Mouse (Mus musculus) WW6 (cell line): ENCODE measurements around the gene Ramp1.

Experiments
- DNase-seq: peaks from one replicate; pipeline ENCODE4 v3.0.0-alpha.2; 2013; ENCODE audit warnings: low read depth, low spot score

Gene Ramp1

GRCm38 (mm10) chr1:91179533-91180173 lies at the start of gene Ramp1:
Gene Ramp1, plus strand, starts transcription at chr1:91179822.
- DNase-seq: no peak

GRCm38 (mm10) chr1:91137036-91137435 lies 42.6 kb upstream of the Ramp1 start:
- no peak for DNase-seq

DNA sequence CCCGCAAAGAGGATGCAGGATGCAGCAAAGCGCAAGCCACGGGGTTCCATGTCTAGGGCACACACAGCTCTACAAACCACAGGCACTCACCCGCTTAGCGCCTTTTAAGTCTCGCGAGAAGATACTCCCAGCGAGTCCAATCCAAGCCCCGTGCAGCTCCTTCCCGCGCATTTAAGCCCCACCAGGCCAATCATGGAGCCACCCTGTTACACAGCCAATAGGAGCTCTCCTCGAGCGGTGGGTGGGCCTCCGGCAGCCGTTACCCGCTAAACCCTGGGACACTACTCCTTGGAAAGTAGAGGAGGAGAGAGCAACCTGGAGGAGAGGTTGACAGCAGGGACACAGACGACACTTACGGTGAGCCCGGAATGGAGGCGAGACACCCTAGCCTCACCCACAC lies 34.8 kb upstream of the Ramp1 start, which contains the start of gene Rbm44:
Gene Rbm44, plus strand, starts transcription at position 277 of the 400 bp plus-strand sequence.
- peak; percentile 31 for DNase-seq

- no peak for DNase-seq
These were observed 28.1 kb upstream of the Ramp1 start for GRCm38 (mm10) chr1:91151509-91151908.

GRCm38 (mm10) chr1:91166798-91167197 lies 12.8 kb upstream of the Ramp1 start:
- DNase-seq: no peak

DNA sequence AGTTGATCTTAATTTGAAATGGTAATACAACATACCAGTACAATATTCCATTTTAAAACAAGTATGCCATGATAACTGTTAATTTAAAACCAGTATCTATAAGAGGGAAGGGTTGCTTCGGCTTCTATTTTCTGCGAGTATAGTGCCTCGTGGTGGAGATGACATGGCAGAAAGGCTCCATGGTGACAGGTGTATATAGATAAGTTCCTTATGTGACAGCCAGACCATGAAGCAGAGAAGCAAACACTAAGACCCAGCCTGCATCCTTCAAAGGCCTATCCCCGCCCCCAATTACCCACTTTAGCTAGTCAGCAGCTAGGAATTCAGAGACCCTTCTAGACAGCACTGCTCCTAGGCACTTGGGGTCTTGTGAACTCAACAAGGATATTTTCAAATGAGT lies 10.5 kb upstream of the Ramp1 start:
- DNase-seq: no peak

- no peak for DNase-seq
These were observed 4.8 kb upstream of the Ramp1 start for GRCm38 (mm10) chr1:91174796-91175195.

DNA sequence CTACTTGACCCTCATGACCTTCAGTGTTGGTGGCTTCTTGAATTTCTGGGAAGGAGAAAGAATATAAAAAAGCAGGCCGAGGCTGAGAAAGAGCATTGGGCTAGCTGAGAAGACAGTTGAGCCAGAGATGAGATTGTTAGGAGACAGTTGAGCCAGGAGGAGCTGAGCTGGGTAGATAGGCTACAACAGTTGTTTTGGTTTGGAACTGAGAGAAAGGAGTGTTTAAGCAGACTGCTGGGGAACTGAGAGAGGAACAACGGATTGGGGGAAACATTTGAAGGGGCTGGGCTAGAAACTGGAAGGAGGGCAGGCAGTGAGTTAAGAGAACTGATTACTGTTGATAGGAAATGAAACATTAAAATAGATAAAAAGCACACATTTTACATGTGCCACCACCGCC lies 3.6 kb upstream of the Ramp1 start:
- no peak for DNase-seq

GRCm38 (mm10) chr1:91176871-91177270 lies 2.8 kb upstream of the Ramp1 start:
- DNase-seq: no peak

- no peak for DNase-seq
These were observed 536 bp upstream of the Ramp1 start for GRCm38 (mm10) chr1:91179086-91179485.

- DNase-seq: no peak
These were observed 548 bp downstream of the Ramp1 start for GRCm38 (mm10) chr1:91180174-91180565.

GRCm38 (mm10) chr1:91180723-91181122 lies 1.1 kb downstream of the Ramp1 start:
- DNase-seq: no peak

DNA sequence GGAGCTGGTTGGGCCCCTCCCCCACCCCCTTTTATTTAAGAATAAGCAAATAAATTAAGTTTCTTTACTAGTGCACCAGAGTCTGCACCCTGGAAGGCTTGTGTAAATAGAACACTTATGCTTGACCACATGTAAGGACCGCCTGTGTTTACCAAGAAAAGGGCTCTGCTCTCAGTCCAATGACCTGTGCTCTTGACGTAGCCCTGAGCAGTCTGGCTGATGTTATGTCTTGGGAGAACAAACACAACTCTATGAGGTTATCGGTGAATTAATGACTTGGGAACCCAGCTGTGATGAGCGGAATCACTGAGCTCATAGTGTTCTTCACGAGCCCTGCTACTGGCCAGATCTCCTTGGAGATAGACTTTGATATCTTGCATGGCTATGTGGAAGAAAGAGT lies 1.6 kb downstream of the Ramp1 start:
- no peak for DNase-seq

- no peak for DNase-seq
These were observed 2.3 kb downstream of the Ramp1 start for GRCm38 (mm10) chr1:91181784-91182450.

DNA sequence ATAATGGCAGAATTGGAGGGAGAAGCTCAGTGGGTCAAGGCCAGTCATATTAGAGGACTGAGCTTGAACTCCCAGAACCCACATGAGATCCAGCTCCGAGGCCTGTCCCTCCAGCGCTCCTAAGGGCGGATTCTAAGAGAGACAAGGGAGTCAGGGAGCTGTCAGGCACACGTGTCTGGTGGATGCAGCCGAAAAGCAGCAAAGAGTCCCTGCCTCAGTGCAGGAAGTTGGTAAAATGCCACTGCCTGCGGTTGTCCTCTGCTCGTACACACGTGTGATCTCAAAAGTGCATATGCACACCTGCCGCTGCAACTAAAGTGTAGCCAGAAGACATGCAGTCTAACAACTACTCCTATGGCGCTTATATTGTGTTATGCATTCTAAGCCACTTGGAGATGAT lies 3.7 kb downstream of the Ramp1 start:
- no peak for DNase-seq

- DNase-seq: no peak
These were observed 7.1 kb downstream of the Ramp1 start for GRCm38 (mm10) chr1:91186677-91187076.

DNA sequence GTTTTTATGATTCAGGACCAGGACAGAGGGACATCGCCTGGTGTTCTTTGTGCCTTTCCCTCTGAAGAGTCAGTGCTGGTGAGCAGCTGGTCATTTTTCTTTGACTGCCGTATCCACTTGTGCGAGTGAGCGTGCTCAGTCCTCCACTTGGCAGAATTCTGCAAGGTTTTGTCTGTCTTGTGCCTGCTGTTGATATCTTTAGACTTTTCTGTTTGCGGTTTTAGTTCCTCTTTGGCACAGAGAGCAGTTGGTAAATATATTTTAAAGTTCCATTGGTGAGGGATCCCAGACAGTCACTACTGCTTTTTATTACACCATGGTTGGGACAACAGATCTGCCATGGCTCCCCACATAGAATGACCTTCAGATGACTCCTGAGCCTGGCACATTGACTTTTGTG lies 7.7 kb downstream of the Ramp1 start:
- no peak for DNase-seq

DNA sequence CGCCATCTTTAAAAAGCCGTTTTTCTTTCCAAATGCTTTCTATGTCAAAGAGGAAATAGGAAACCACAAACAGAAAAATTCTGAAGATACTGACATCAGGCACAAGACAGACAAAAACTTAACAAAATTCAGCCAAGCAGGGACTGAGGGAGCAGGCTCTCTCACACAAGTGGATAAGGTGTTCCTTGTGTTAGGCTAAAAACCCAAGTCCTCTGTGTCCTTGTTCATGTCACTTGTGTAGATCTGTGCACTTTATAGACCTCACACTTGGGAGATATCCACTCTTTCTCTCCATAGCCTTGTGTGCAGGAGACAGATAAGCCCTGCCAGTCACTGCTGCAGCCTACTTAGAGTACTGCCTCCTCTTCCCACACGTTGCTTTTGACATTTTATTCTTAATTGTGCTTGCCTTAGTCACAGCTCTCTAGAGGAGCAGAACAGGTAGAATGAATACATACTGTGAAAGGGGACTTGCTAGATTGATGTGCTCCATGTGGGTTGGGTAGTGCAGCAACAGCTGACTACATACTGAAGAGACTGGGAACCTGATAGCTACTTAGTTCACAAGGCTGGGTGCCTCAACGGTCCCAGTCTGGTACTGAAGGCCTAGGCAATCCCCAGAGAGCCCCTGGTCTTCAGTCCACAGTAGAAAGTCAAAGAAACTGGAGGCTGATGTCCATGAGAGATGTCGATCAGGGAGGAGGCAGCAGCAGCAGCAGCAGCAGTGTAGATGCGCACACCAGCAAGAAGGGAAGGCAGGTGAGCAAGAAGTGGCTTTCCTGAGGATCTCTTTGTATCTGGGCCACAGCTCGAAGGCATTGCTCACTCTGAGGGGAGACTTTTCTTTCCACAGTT lies 8.4 kb downstream of the Ramp1 start:
- no peak for DNase-seq

DNA sequence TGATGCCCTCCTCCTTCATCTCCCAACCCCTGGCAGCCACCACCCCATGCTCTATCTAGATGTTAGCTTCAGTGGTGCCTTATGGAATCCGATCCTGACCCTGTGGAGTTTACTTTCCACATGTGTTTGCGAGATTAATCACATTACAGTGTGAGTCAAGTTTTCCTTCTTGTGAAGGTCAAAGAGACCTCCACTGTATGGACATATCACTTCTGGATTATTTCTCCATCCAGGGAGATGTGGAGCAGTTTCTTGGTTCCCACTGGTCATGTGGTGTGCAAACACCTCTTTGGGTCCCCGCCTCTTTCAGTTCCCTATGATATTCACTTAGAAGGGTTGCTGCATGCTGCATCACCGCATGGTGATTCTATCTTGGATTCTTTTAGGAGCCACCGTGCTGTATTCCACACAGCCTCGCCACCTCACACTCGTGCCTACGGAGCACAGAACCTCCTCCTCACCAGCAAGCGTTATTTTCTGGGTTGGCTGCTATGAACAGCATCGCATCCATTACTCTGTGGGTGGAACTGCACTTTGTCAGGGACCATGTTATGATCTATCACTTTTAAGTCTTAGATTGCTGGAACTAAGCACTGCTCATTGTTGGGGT lies 9.3 kb downstream of the Ramp1 start:
- no peak for DNase-seq

DNA sequence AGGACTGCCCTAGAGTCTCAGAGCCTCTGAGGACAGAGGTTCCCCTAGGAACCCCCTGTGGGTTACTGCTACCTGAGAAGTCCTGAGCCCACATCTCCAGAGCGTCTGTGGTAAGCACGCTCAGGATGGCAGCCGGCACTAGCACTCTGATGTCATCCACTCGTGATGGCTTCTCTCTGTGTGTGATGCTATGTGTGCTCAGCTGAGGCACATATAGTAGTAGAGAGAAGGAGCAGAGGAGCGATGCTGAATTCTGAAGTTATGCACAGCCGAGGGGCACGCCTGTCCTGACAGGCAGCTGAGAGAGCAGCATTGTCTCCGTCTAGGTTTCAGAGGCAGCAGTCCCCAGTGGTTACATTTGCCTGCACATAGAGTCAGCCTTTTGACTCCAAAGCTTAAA lies 12.6 kb downstream of the Ramp1 start:
- DNase-seq: no peak

DNA sequence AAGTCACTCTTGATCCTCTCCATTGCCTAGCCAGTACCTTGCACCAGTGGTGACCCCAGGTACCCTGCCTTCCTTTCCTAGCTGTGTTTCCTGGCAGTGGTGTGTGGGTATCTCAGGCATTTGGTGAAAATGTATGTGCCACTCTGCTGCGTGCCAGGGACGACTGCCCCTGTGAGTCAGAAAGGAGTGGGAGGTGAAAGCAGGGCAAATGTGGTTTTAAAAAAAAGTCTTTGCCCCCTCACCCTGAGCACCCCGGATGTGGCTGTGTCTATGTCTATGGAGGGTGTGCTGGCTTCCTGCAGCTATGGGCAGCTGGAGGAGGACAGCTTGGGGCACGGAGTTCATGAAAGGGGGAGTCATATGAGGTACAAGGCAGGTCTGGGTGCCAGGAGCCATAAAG lies 13.6 kb downstream of the Ramp1 start:
- DNase-seq: no peak

- DNase-seq: no peak
These were observed 14.1 kb downstream of the Ramp1 start for GRCm38 (mm10) chr1:91193680-91194079.
